Mouse (Mus musculus): ENCODE results near the gene Ier2.

Gene Ier2

DNA sequence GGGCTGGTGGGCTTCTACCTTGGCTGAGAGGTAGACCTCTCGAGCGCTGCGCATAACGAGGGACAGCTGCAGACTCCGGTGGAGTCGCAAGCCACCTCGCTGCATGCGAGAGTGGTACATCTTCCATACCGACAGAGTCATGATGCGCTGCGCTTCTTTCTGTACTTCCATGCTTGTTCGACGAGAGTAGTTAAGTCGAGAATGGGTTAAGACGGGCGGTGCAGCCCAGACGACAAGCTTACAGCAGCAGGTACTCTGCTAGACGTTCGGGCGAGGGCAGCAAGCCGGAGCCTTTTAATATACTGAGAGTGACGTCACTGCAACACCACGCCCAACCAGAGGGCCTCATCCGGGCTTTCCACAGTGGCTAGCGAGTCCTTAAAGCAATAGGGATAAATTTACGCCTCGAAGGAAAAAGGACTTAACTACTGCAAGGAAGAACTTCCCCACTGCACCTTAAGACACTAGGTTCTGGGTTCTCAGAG lies at the start of gene Ier2:
Ier2 (minus strand) TSS at position 272 of the 485 bp plus-strand sequence.
- peak; percentile 98 for DNase-seq

- DNase-seq = peak; percentile 75
Observed at GRCm38 (mm10) chr8:84711933-84712758, 49.5 kb upstream of the Ier2 start.

GRCm38 (mm10) chr8:84711312-84711711 lies 48.7 kb upstream of the Ier2 start:
- DNase-seq = peak; percentile 61

DNA sequence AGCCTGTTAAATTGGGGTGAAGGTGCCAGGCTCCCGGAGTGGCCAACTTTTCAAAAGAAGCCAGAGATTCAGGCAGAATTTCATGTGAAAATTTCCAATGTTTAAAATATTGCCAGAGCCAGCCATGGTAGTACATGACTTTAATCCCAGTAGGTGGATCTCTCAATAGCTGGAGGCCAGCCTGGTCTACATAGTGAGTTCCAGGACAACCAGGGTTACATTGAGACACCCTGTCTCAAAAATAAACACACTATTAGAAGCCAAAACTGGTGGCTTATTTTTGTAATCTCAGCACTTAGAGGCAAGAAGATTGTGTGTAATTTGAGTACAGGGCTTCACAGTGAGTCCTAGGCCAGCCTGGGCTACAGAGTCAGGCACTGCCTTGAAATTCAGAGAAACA lies 47.3 kb upstream of the Ier2 start:
- DNase-seq = no peak

DNA sequence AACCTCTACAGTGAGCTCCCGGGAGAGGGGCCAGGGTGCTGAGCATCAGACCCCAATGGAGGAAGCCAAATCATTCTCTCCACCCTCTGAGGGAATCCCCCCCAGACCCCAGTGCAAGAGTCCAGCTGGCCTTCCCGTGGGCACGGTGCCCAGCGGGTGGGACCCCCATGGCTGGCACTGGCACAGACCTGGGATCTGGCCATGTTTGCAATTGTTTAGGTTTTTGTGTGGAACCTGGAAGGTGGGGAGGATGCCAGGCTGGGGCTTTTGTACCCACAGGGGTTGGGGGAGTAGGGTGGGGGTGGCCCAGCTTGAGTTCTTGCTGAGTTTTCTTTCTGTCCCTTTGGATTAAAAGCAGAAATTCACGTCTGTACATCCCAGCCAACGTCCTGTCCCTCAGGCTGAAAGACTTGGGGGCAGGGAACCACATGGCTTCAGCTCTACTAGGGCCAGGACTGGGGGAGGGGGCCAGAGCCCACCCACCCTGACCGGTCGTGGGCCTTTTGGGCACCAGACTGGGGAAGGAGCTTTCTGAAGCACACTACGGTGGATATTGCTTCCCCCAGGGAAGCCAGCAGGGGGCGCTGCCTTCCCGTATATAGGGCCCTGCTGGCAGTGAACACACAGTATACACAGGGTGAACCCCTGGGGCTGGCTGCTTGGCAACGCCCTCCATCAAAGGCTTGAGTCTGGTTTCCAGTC lies 46.3 kb upstream of the Ier2 start:
- peak; percentile 93 for DNase-seq

DNA sequence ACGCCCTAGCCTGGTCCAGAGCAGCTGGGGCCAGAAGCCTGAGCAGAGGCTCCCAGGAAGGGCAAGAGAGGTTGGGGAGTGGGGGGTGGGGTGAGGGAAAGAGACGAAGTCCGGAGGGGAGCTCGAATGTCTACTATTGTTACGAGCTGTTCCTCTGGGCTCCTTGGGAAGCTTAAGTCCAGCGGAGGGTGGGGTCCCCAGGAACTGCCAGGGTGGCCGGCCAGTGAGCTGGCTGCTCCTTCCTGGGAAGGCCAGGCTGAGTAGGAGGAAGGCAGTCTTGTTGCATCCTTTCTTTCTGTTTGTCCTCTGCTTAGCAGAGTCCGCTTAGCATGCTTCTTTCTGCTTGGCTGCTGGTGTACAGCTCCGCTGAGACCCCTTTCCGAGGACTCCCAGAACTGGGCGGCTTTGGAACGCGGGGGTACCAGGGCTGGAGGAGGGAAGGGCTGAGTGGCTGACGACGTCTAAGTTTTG lies 45.5 kb upstream of the Ier2 start:
- peak; percentile 72 for DNase-seq

- peak; percentile 88 for DNase-seq
Observed at GRCm38 (mm10) chr8:84707267-84707883, 44.7 kb upstream of the Ier2 start.

- peak; percentile 64 for DNase-seq
Observed at GRCm38 (mm10) chr8:84706610-84707266, 44.1 kb upstream of the Ier2 start.

DNA sequence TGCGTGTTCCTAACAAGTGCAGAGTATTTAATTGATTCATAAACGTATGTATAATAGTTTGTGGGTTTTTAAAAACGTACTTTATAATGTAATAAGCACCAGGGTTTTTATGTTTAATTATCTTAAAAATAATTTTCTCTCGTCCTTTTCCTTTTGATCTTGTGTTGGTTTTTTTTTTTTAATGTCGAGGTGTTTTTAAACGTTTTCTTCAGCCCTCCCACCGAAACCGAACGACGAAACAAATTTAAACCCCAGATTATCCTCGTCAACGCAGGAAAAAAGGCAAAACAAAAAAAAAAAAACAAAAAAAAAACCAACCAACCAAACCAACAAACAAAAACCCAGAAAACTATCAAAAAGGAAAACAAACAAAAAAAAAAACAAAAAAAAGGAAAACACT lies 43.3 kb upstream of the Ier2 start:
- no peak for DNase-seq

GRCm38 (mm10) chr8:84704867-84705831 lies 42.5 kb upstream of the Ier2 start:
- peak; percentile 62 for DNase-seq

GRCm38 (mm10) chr8:84704356-84704755 lies 41.7 kb upstream of the Ier2 start:
- DNase-seq = peak; percentile 90

- DNase-seq = peak; percentile 32
Observed at GRCm38 (mm10) chr8:84703466-84704249, 41.0 kb upstream of the Ier2 start.

DNA sequence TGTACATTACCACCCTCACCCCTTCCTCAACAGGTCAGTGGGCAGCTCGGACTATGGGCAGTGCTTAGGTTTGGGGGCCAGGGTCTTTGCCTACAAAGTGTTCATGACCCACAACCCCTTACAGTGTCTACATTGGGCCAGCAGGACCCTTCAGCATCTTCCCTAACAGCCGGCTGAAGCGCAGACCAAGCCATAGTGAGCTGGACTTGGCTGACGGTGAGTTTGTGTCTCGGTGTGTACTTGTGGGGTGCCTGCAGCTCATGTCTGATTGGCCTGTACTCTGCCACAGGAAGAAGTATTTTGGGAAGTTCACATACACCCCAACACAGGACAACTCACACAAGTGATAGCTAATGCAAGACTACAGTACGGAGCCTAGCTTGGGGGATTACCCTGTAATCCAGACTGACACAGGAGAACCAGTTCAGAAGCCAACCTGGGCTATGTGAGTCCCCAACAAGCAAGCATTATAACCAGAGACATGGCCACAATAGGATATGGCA lies 40.4 kb upstream of the Ier2 start:
- no peak for DNase-seq

DNA sequence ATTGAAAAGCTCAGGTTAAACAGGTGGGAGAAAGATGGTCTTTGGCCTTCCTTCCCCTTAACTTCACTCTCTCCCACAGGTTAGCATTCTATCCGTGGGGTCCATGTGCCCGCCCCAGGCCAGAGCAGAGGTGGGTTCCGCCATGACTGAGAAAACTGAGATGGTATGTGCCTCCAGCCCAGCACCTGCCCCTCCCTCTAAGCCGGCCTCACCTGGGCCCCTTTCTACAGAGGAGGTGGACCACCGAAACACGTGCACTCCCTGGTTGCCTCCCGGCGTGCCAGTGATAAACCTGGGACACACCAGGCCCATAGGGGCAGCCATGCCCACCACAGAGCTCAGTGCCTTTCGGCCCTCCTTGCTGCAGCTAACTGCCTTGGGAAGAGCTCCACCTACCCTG lies 39.9 kb upstream of the Ier2 start:
- DNase-seq = no peak

- DNase-seq = peak; percentile 89
Observed at GRCm38 (mm10) chr8:84700941-84701911, 38.6 kb upstream of the Ier2 start, which contains the start of gene Lyl1. Lyl1 (plus strand) TSS chr8:84701457.

DNA sequence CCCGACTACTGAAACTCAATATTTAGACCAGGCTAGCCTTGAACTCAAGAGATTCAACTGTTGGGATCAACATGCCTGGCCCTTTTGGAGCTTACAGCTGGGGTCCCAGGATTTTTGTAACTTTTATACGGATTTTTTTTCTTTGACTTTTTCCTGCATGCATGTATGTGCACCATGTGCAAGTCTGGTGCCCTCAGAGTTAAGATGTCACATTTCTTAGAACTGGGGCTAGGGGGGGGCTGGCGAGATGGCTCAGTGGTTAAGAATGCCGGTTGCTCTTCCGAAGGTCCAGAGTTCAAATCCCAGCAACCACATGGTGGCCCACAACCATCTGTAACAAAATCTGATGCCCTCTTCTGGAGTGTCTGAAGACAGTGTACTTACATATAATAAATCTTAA lies 37.9 kb upstream of the Ier2 start:
- no peak for DNase-seq

GRCm38 (mm10) chr8:84699861-84700322 lies 37.2 kb upstream of the Ier2 start:
- DNase-seq = peak; percentile 80

GRCm38 (mm10) chr8:84698929-84699401 lies 36.3 kb upstream of the Ier2 start:
- peak; percentile 91 for DNase-seq

GRCm38 (mm10) chr8:84698288-84698687 lies 35.6 kb upstream of the Ier2 start:
- no peak for DNase-seq

All from lung, postnatal 36 days (tissue).